Mouse (Mus musculus) intestine, postnatal 0 days (tissue): ENCODE results near the gene D13Ertd608e. TPM values are rescaled to one million over a fixed set of nuclear protein-coding genes. Genes with fewer than 3 reads are reported as not detected.
"Not testable (repeated sequence)": the region's sequence is repeated elsewhere in the genome, so short reads cannot be mapped to it uniquely, and the experiment has no call there.

Experiments used
- ATAC-seq: fragments of 200-750 bp; cut with Nextera tagmentation; 2 replicates; pipeline ENCODE4 v1.8.0; 2017; ENCODE audit warnings: mild to moderate bottlenecking, moderate TSS enrichment, moderate library complexity
- H3K27ac ChIP-seq: fragments of 300-500 bp; sonication (generic); 2 replicates; pipeline ENCODE4 v1.5.1; 2014; ENCODE audit warnings: mild to moderate bottlenecking, low read depth, low read length, moderate library complexity
- H3K27me3 ChIP-seq: fragments of 300-500 bp; sonication (generic); replicated peaks from 2 replicates; pipeline ENCODE4 v1.6.1; 2014; ENCODE audit warnings: low read length, mixed read lengths; ENCODE audit not compliant: control insufficient read depth, insufficient read depth
- H3K36me3 ChIP-seq: fragments of 300-500 bp; sonication (generic); 2 replicates; pipeline ENCODE4 v1.6.1; 2014; ENCODE audit warnings: mild to moderate bottlenecking, moderate library complexity; ENCODE audit not compliant: control insufficient read depth, insufficient read depth
- H3K4me1 ChIP-seq: fragments of 300-500 bp; sonication (generic); replicated peaks from 2 replicates; pipeline ENCODE4 v1.6.1; 2014; ENCODE audit warnings: antibody characterized with exemption, low read length, mixed read lengths; ENCODE audit not compliant: control insufficient read depth, insufficient read depth
- H3K4me2 ChIP-seq: fragments of 300-500 bp; sonication (generic); replicated peaks from 2 replicates; pipeline ENCODE4 v1.6.1; 2014; ENCODE audit warnings: low read depth, mild to moderate bottlenecking, moderate library complexity
- H3K4me3 ChIP-seq: fragments of 300-500 bp; sonication (generic); 2 replicates; pipeline ENCODE4 v1.5.1; 2014; ENCODE audit warnings: low read depth, low read length
- H3K9ac ChIP-seq: fragments of 300-500 bp; sonication (generic); 2 replicates; pipeline ENCODE4 v1.6.1; 2014; ENCODE audit warnings: mild to moderate bottlenecking, low read depth, low read length
- H3K9me3 ChIP-seq: fragments of 300-500 bp; sonication (generic); 2 replicates; pipeline ENCODE4 v1.6.1; 2016; ENCODE audit warnings: mixed run types; ENCODE audit not compliant: control insufficient read depth
- CTCF ChIP-seq: sonication (generic); IDR thresholded peaks from 2 replicates; pipeline ENCODE4 v1.5.1; 2016; ENCODE audit warnings: low read depth, mild to moderate bottlenecking, control low read depth, antibody characterized with exemption, moderate library complexity
- WGBS: fragments of 180-500 bp; shearing (Covaris S2); extraction: QIAGEN DNeasy Blood & Tissue Kit; methylation state at CpG from one replicate; pipeline ENCODE4 v1.1.7; 2014; 5-methylcytosine and 5-hydroxymethylcytosine counted together
- polyA plus RNA-seq: library from polyadenylated mRNA; unstranded; fragments of >200 nt; fragmentation: Nextera tagmentation; extraction: Ambion mirVana; gene quantifications from 2 replicates; pipeline ENCODE4 v1.2.1, GENCODE M21; 2015

The D13Ertd608e gene
- polyA plus RNA-seq, 1 experiment from 2014 or later, result not detected

DNA sequence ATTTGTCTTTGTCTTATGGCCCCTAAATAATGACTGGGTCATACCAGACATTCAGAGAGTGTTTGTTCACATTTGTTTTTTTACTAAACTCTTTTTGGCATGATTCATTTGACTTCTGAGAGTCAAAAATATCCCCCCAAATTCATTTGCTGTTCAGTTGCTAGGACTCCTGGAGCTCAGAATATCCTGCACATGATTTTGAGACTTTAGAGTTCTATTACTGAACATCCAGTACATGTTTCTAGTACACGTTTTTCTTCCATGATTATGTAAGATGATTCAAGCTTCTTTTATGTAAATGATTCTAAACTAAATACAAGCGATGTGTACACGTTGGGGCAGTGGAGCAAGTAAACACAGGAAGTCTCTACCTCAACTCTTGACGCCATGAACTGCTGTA lies 38.1 kb upstream of the D13Ertd608e start:
- H3K9me3 ChIP-seq, result no peaks in the 10 kb centered on the region
- H3K4me1 ChIP-seq, result no peaks in the 10 kb centered on the region
- H3K9ac ChIP-seq, result no peak overlapping the region
- no peak overlapping the region for H3K27ac ChIP-seq
- ATAC-seq, result no peak
- H3K36me3 ChIP-seq, result no peaks in the 10 kb centered on the region
- no peaks in the 10 kb centered on the region for H3K27me3 ChIP-seq
- no peak overlapping the region for H3K4me3 ChIP-seq
- TF ChIP-seq CTCF, result no peak
- 46% methylated on average over 4 of the region's 4 CpGs for WGBS
- no peak overlapping the region for H3K4me2 ChIP-seq

DNA sequence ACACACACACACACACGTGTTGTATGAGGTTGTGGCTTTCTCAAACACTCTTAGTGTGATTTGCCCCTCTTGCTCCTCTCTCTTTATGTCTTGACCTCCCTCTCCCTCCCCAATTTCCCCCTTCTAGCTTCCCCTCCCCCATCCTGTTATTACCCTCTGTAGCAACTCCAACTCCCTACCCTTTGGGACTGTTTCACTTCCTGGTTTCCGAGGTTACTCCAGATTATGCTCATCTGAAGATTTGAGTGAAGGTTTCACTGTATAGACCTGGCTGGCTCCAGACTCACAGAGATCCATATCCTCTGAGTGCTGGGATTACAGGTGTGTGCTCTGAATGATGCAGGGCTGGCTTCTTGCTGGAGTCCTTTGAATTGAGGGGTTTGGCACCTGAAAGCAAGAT lies 26.9 kb upstream of the D13Ertd608e start:
- 60% methylated on average over 2 of the region's 2 CpGs for WGBS
- H3K4me1 ChIP-seq, result no peaks in the 10 kb centered on the region
- H3K4me3 ChIP-seq, result no peak overlapping the region
- H3K27me3 ChIP-seq, result no peaks in the 10 kb centered on the region
- ATAC-seq, result no peak
- H3K36me3 ChIP-seq, result no peaks in the 10 kb centered on the region
- H3K4me2 ChIP-seq, result no peak overlapping the region
- no peak for TF ChIP-seq CTCF
- H3K27ac ChIP-seq, result no peak overlapping the region
- H3K9me3 ChIP-seq, result no peaks in the 10 kb centered on the region
- H3K9ac ChIP-seq, result no peak overlapping the region

DNA sequence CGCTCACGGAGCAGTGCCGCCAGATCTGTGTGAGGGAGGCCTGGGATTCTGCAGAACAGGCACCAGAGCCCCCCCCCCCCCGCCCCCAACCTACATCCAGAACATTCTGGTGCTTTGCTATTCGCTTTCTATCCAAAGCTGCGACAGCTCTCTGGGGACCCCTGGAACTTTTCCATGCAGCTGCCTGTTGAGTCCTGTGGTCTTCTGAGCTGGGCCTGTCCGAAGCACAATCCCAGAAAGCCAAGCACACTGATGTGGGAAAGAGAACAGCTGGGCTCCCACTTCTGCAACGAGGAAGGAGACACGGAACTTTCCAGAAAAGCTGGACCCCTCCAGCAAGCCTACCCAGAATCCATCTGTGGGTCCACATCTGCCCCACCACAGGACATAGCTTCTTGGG lies 25.8 kb upstream of the D13Ertd608e start:
- no peak for ATAC-seq
- Histone ChIP-seq H3K9ac (no peak overlapping the region), H3K27me3 (no peaks in the 10 kb centered on the region), H3K4me3 (no peak overlapping the region), H3K27ac (no peak overlapping the region), H3K36me3 (no peaks in the 10 kb centered on the region), H3K9me3 (no peaks in the 10 kb centered on the region), H3K4me2 (no peak overlapping the region), H3K4me1 (no peaks in the 10 kb centered on the region)
- TF ChIP-seq CTCF, result no peak
- 80% methylated on average over 9 of the region's 9 CpGs for WGBS

DNA sequence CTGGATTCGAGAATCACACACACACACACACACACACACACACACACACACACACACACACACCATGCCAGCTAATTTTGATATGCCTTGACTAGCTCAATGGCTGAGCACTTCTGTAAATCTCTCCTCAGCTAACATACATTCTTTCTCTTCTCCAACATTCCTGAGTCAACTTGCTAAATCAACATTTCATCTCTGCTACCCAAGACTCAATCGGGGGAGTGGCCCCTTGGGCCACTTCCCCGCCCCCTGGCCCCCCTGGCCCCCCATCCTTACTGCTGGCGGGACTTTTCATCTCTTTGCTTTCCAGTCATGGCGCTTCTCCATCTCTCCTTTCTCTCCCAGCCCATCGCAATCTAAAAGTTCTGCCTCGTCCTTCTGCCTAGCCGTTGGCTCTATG lies 19.0 kb upstream of the D13Ertd608e start:
- 40% methylated on average over 8 of the region's 8 CpGs for WGBS
- TF ChIP-seq CTCF, result no peak
- no peak overlapping the region for H3K27ac ChIP-seq
- no peaks in the 10 kb centered on the region for H3K27me3 ChIP-seq
- H3K36me3 ChIP-seq, result no peaks in the 10 kb centered on the region
- no peaks in the 10 kb centered on the region for H3K4me1 ChIP-seq
- no peaks in the 10 kb centered on the region for H3K9me3 ChIP-seq
- ATAC-seq, result no peak
- no peak overlapping the region for H3K4me3 ChIP-seq
- H3K4me2 ChIP-seq, result no peak overlapping the region
- no peak overlapping the region for H3K9ac ChIP-seq

DNA sequence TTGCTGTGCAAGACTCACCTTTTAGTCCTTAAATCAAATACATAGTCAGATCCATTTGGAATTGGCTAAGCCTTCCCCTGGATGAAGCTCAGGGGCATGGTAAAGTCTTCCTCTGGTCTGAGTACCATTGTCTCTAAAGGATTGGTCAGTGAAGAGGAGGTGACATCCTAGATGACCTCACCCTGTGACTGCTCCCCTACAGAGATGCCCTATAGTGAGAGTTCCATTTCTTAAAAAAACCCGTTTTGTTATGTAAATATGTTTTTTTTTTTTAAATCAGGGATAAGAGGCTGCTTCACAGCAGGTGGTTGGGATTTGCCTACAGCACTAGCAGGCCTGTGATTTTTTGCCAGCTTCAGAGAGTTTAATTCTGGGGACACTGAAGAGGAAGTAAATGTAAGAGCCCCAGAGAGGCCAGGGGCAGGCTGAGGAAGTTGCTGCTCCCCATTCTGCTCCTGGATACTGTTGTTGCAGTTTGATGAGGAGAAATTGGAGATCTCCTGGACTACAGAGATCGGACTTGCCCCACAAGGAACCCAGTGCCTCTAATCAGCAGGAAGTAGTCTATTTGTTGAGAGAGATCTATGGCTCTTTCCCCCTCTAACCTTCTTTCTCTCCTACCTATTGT lies 18.1 kb upstream of the D13Ertd608e start:
- WGBS, result 28% methylated on average over 2 of the region's 2 CpGs
- TF ChIP-seq CTCF, result no peak
- no peak overlapping the region for H3K4me3 ChIP-seq
- H3K27me3 ChIP-seq, result no peaks in the 10 kb centered on the region
- H3K27ac ChIP-seq, result no peak overlapping the region
- H3K9me3 ChIP-seq, result no peaks in the 10 kb centered on the region
- no peak overlapping the region for H3K4me2 ChIP-seq
- H3K9ac ChIP-seq, result no peak overlapping the region
- no peak for ATAC-seq
- H3K4me1 ChIP-seq, result no peaks in the 10 kb centered on the region
- H3K36me3 ChIP-seq, result no peaks in the 10 kb centered on the region

DNA sequence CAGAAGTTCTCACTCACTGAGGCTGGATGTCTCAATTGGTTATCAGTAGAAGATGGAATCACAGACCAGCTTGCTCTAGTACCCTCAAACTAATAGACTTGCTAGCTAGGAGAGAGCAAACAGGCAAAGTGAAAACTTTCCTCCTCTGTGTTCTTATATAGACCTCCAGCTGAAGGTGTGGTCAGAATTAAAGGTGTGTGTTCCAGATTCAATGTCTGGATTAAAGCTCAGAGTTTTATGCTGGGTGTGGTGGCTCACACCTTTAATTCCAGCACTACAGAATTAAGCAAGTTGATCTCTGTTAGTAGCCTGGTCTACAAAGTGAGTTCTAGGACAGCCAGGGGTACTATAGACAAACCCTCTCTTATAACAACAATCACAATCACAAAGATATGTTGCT lies 5.7 kb upstream of the D13Ertd608e start, which contains the start of gene AF067063:
AF067063 (minus strand) TSS at position 101 of the 400 bp plus-strand sequence.
- not testable (repeated sequence) for H3K27me3 ChIP-seq, H3K4me2 ChIP-seq, H3K4me3 ChIP-seq, H3K9me3 ChIP-seq, H3K4me1 ChIP-seq, H3K27ac ChIP-seq, ATAC-seq, H3K9ac ChIP-seq, H3K36me3 ChIP-seq

DNA sequence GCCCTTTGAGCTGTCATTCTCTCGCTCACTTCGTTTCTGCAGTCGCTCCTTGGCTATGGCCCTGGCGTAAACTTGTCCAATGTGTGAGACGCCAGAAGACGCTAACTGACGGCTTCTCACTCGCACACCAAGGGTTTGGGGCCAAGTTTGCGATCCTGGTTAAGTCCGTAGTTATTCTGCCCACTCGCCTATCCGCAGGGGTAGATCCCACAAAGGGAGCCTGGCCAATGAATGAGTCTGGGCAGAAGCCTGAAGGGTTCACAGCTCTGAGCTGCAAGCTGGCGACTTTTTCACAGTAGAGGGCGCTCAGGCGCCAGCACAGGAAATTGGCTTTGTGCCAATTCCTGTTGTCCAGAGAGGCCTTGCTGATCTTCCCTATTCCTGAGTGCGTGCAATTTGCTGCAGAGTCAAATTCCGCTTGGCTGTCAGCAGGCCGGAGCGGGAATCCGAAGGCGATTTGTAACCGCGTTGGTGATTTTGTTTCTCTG lies 562 bp downstream of the D13Ertd608e start:
- not testable (repeated sequence) for H3K27me3 ChIP-seq, H3K9me3 ChIP-seq, H3K36me3 ChIP-seq, H3K9ac ChIP-seq, H3K27ac ChIP-seq, H3K4me3 ChIP-seq, H3K4me1 ChIP-seq
- peak; percentile 73 for ATAC-seq
- peak; percentile 55 for TF ChIP-seq CTCF
- WGBS, result 11% methylated on average over 22 of the region's 23 CpGs
- H3K4me2 ChIP-seq, result peak overlapping the region; percentile 52
